Mouse (Mus musculus): ENCODE measurements around the gene Cavin4.

DNA sequence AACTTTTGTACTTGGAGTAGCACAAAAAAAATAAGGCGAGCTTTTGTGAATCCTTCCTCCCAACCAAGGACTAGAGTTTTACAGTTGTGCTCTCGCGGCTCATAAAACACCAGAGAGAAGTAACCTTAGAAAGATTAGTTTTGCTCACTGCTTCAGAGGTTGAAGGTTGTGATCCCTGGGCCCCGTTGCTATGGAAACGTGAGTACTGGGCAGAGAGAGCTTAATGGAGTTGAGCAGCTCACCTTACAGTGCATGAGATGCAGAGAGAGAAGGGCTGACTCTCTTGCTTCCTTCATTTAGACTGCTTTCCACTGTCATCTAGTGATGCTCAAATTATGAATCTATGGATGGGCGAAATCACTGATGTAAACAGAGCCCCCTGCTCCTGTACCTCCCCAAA is 29.8 kb upstream of the Cavin4 start:
- no peak for TF ChIP-seq CTCF (IDR thresholded peaks at IDR 0.05; ENCODE audit: low read depth)
- no peak for TF ChIP-seq EP300 (IDR thresholded peaks at IDR 0.05; ENCODE audit: low read depth)

All from liver, postnatal 0 days (tissue).